Mouse (Mus musculus) neural tube, embryonic 15.5 days (tissue): ENCODE results near the gene Mgat4b. TPM values are rescaled to one million over a fixed set of nuclear protein-coding genes. Genes with fewer than 3 reads are reported as not detected.

Source experiments
- ATAC-seq: fragments of 200-750 bp; cut with Nextera tagmentation; 2 replicates; pipeline ENCODE4 v1.8.0; 2017; ENCODE audit warnings: mild to moderate bottlenecking, moderate TSS enrichment, moderate library complexity; ENCODE audit not compliant: low FRiP score
- H3K27ac ChIP-seq: fragments of 300-500 bp; sonication (generic); replicated peaks from 2 replicates; pipeline ENCODE4 v1.5.1; 2015; ENCODE audit warnings: mild to moderate bottlenecking, inconsistent platforms
- H3K27me3 ChIP-seq: fragments of 300-500 bp; sonication (generic); replicated peaks from 2 replicates; pipeline ENCODE4 v1.6.1; 2015; ENCODE audit warnings: inconsistent platforms
- H3K36me3 ChIP-seq: fragments of 300-500 bp; sonication (generic); 2 replicates; pipeline ENCODE4 v1.6.1; 2015; ENCODE audit warnings: inconsistent platforms
- H3K4me1 ChIP-seq: fragments of 300-500 bp; sonication (generic); 2 replicates; pipeline ENCODE4 v1.6.1; 2015; ENCODE audit warnings: inconsistent platforms
- H3K4me2 ChIP-seq: fragments of 300-500 bp; sonication (generic); 2 replicates; pipeline ENCODE4 v1.6.1; 2015; ENCODE audit warnings: inconsistent platforms, mild to moderate bottlenecking, moderate library complexity
- H3K4me3 ChIP-seq: fragments of 300-500 bp; sonication (generic); replicated peaks from 2 replicates; pipeline ENCODE4 v1.5.1; 2015; ENCODE audit warnings: mild to moderate bottlenecking, inconsistent platforms
- H3K9ac ChIP-seq: fragments of 300-500 bp; sonication (generic); replicated peaks from 2 replicates; pipeline ENCODE4 v1.6.1; 2015; ENCODE audit warnings: mild to moderate bottlenecking, inconsistent platforms
- H3K9me3 ChIP-seq: fragments of 300-500 bp; sonication (generic); replicated peaks from 2 replicates; pipeline ENCODE4 v1.6.1; 2016; ENCODE audit warnings: inconsistent platforms
- WGBS: fragments of 180-500 bp; shearing (Covaris S2); methylation state at CpG from one replicate; pipeline ENCODE4 v1.1.7; 2015; ENCODE audit warnings: mixed read lengths; 5-methylcytosine and 5-hydroxymethylcytosine counted together
- polyA plus RNA-seq: library from polyadenylated mRNA; unstranded; fragments of >200 nt; fragmentation: Nextera tagmentation; extraction: Ambion mirVana; gene quantifications from 2 replicates; pipeline ENCODE4 v1.2.1, GENCODE M21; 2015

Gene Mgat4b
- polyA plus RNA-seq, 1 experiment from 2014 or later: 63.8 TPM

DNA sequence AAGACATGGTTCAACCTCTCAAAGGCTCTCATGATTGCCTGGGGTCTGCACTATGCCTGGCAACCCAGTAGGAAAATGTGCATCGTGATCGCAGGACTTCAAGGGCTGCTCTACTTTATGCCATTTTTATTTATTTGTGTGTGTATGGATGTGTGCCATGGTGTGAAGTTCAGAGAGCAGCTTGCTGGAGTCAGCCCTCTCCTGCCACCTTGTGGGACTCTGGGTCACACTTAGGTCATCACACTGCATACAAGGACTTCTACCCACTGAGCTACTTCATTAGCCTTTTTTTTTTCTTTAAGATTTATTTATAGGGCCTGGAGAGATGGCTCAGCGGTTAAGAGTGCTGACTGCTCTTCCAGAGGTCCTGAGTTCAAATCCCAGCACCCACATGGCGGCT is 51.3 kb downstream of the Mgat4b start:
- no peak for ATAC-seq
- H3K36me3 ChIP-seq: peaks cover 87% of the 10 kb centered on the region
- H3K4me3 ChIP-seq: no peak overlapping the region
- 92% methylated on average over 4 of the region's 4 CpGs for WGBS
- no peak overlapping the region for H3K27ac ChIP-seq
- H3K9ac ChIP-seq: no peak overlapping the region
- H3K4me2 ChIP-seq: no peak overlapping the region
- no peaks in the 10 kb centered on the region for H3K4me1 ChIP-seq
- no peaks in the 10 kb centered on the region for H3K9me3 ChIP-seq
- H3K27me3 ChIP-seq: no peaks in the 10 kb centered on the region

- no peaks in the 10 kb centered on the region for H3K9me3 ChIP-seq
- H3K9ac ChIP-seq: no peak overlapping the region
- no peak overlapping the region for H3K27ac ChIP-seq
- H3K27me3 ChIP-seq: no peaks in the 10 kb centered on the region
- H3K4me2 ChIP-seq: no peak overlapping the region
- ATAC-seq: no peak
- H3K4me1 ChIP-seq: no peaks in the 10 kb centered on the region
- peaks cover 80% of the 10 kb centered on the region for H3K36me3 ChIP-seq
- H3K4me3 ChIP-seq: no peak overlapping the region
- WGBS: 89% methylated on average over 3 of the region's 3 CpGs
These were observed 52.5 kb downstream of the Mgat4b start for GRCm38 (mm10) chr11:50263198-50263597.

DNA sequence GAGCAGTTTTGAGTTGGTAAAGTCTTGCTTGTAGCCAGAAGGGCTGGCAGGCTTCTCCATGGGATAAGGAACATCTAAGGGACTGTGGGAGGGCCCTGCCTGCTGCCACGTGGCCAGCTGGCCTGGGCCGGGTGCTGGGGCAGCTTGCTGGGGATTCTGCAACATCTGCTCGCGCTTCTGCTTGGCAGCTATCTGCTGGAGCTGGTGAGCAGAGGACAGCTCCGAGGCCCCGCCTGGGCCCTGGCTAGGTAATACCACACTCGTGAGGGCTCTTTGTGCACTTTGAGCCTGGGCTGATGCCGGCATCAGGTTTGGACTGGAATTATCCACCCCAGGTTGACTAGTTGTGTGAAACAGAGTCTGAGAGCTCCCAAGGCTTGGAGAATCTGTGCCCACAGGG is 55.2 kb downstream of the Mgat4b start:
- H3K4me1 ChIP-seq: no peaks in the 10 kb centered on the region
- WGBS: 83% methylated on average over 8 of the region's 8 CpGs
- no peak overlapping the region for H3K4me3 ChIP-seq

GRCm38 (mm10) chr11:50266997-50267396 is 56.3 kb downstream of the Mgat4b start:
- WGBS: 96% methylated on average over 3 of the region's 3 CpGs
- Histone ChIP-seq H3K27ac (no peak overlapping the region), H3K4me2 (no peak overlapping the region), H3K27me3 (no peaks in the 10 kb centered on the region), H3K9ac (no peak overlapping the region), H3K9me3 (no peaks in the 10 kb centered on the region), H3K4me1 (no peaks in the 10 kb centered on the region), H3K36me3 (peaks cover 42% of the 10 kb centered on the region), H3K4me3 (no peak overlapping the region)
- no peak for ATAC-seq

More for the DNA sequence above, 55.2 kb downstream of the Mgat4b start:
- Histone ChIP-seq H3K9me3 (no peaks in the 10 kb centered on the region), H3K4me2 (no peak overlapping the region), H3K27ac (no peak overlapping the region), H3K27me3 (no peaks in the 10 kb centered on the region), H3K36me3 (peaks cover 53% of the 10 kb centered on the region), H3K9ac (no peak overlapping the region)
- no peak for ATAC-seq

GRCm38 (mm10) chr11:50269163-50269562 is 58.5 kb downstream of the Mgat4b start:
- no peak for ATAC-seq
- Histone ChIP-seq H3K27me3 (no peaks in the 10 kb centered on the region), H3K4me3 (no peak overlapping the region), H3K36me3 (peaks cover 26% of the 10 kb centered on the region), H3K27ac (no peak overlapping the region), H3K9me3 (no peaks in the 10 kb centered on the region), H3K4me2 (no peak overlapping the region), H3K9ac (no peak overlapping the region), H3K4me1 (0 out of 2 replicates have a peak, but pooled peaks cover 4% of the 10 kb centered on the region)
- WGBS: 91% methylated on average over 2 of the region's 2 CpGs

DNA sequence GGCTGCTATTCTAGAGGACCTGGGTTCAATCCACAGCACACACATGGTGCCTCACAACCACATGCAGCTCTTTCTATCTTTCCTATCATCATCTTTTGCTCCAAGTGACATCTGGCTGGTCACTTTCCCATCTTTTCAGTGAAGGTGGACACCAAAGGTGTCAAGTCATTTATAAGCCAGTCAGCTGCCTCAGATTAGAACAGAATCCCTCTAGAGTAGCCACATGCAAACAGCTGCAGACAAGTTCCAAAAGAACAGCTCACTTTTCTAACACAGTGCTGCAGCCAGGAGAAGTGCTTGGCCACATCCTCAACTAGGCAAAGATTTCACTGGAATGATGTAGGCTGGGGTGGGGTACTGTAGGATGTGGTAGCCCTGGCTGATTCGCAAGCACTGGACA is 59.2 kb downstream of the Mgat4b start:
- no peaks in the 10 kb centered on the region for H3K9me3 ChIP-seq
- no peak overlapping the region for H3K9ac ChIP-seq
- H3K27ac ChIP-seq: no peak overlapping the region
- 0 out of 2 replicates have a peak, but pooled peaks cover 4% of the 10 kb centered on the region for H3K4me1 ChIP-seq
- no peaks in the 10 kb centered on the region for H3K27me3 ChIP-seq
- H3K4me2 ChIP-seq: no peak overlapping the region
- H3K4me3 ChIP-seq: no peak overlapping the region
- H3K36me3 ChIP-seq: peaks cover 18% of the 10 kb centered on the region
- ATAC-seq: no peak
- 100% methylated on average over 1 of the region's 1 CpGs for WGBS

GRCm38 (mm10) chr11:50272819-50273218 is 62.1 kb downstream of the Mgat4b start:
- no peak overlapping the region for H3K4me3 ChIP-seq
- no peak overlapping the region for H3K27ac ChIP-seq
- peaks cover 4% of the 10 kb centered on the region; the same call in 1 of the 2 replicates for H3K4me1 ChIP-seq
- H3K27me3 ChIP-seq: no peaks in the 10 kb centered on the region
- WGBS: 85% methylated on average over 2 of the region's 2 CpGs
- H3K9ac ChIP-seq: no peak overlapping the region
- no peaks in the 10 kb centered on the region for H3K9me3 ChIP-seq
- no peaks in the 10 kb centered on the region for H3K36me3 ChIP-seq
- no peak overlapping the region for H3K4me2 ChIP-seq
- ATAC-seq: no peak

DNA sequence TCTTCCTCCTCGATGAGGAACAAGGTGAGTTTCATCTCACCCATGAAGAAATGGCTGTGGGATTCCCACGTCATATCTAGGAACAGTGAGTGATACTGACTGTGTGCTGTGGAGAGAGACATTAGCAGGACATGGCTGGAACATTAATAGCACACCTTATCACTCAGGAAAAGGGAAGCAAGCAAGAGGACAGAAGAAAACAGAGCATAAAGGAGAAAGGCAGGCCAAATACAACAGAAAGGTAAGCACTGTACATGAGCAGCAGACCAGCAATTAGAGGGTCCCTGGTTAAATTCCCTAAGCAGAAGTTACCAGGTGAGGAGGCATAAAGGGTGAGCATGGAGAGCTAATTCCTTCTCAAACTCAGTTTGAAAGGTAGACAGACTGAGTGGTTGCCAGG is 64.4 kb downstream of the Mgat4b start:
- no peaks in the 10 kb centered on the region for H3K36me3 ChIP-seq
- H3K4me2 ChIP-seq: no peak overlapping the region
- H3K4me3 ChIP-seq: no peak overlapping the region
- H3K27ac ChIP-seq: no peak overlapping the region
- H3K9ac ChIP-seq: no peak overlapping the region
- peaks cover 4% of the 10 kb centered on the region; the same call in 1 of the 2 replicates for H3K4me1 ChIP-seq
- WGBS: 85% methylated on average over 2 of the region's 2 CpGs
- H3K27me3 ChIP-seq: no peaks in the 10 kb centered on the region
- no peak for ATAC-seq
- H3K9me3 ChIP-seq: no peaks in the 10 kb centered on the region

GRCm38 (mm10) chr11:50275568-50276151 is 65.0 kb downstream of the Mgat4b start:
- Histone ChIP-seq H3K4me1 (peaks cover 4% of the 10 kb centered on the region; the same call in 1 of the 2 replicates), H3K27ac (no peak overlapping the region), H3K36me3 (no peaks in the 10 kb centered on the region), H3K9ac (no peak overlapping the region), H3K9me3 (no peaks in the 10 kb centered on the region), H3K27me3 (no peaks in the 10 kb centered on the region), H3K4me2 (no peak overlapping the region), H3K4me3 (no peak overlapping the region)
- ATAC-seq: no peak
- 90% methylated on average over 5 of the region's 5 CpGs for WGBS

GRCm38 (mm10) chr11:50277025-50277424 is 66.3 kb downstream of the Mgat4b start:
- no peak overlapping the region for H3K4me3 ChIP-seq
- ATAC-seq: no peak
- H3K4me1 ChIP-seq: peaks cover 4% of the 10 kb centered on the region; the same call in 1 of the 2 replicates
- H3K9me3 ChIP-seq: no peaks in the 10 kb centered on the region
- H3K4me2 ChIP-seq: no peak overlapping the region
- H3K36me3 ChIP-seq: no peaks in the 10 kb centered on the region
- no peak overlapping the region for H3K9ac ChIP-seq
- no peaks in the 10 kb centered on the region for H3K27me3 ChIP-seq
- no peak overlapping the region for H3K27ac ChIP-seq

DNA sequence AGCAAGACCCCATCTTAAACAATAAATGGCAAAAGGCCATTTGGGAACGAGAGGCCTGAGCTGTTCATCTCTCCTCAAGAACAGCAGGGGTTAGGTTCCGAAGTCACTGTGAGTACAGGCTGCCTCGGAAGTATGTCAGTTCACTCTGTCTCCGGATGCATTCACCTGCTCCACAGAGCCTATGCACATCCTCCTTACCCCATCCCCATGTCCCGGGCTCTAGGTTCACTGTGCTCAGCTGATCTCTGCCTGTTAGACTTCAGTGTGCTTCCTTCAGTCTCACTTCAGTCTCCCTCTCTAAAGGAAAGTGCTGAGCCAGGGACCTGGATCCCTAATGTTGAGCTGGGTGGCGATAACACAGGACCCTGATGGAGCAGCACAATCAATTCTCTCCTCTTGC is 67.0 kb downstream of the Mgat4b start:
- Histone ChIP-seq H3K4me2 (no peak overlapping the region), H3K36me3 (no peaks in the 10 kb centered on the region)
- WGBS: 86% methylated on average over 6 of the region's 6 CpGs

GRCm38 (mm10) chr11:50279005-50279404 is 68.3 kb downstream of the Mgat4b start:
- no peaks in the 10 kb centered on the region; the same call in 1 of the 2 replicates for H3K4me1 ChIP-seq
- WGBS: 92% methylated on average over 4 of the region's 4 CpGs
- H3K36me3 ChIP-seq: no peaks in the 10 kb centered on the region
- no peak overlapping the region for H3K4me2 ChIP-seq
- no peaks in the 10 kb centered on the region for H3K27me3 ChIP-seq
- H3K4me3 ChIP-seq: no peak overlapping the region
- H3K9ac ChIP-seq: no peak overlapping the region
- no peak overlapping the region for H3K27ac ChIP-seq
- no peaks in the 10 kb centered on the region for H3K9me3 ChIP-seq
- no peak for ATAC-seq

More for the DNA sequence above, 67.0 kb downstream of the Mgat4b start:
- Histone ChIP-seq H3K4me1 (peaks cover 3% of the 10 kb centered on the region; the same call in 1 of the 2 replicates), H3K27me3 (no peaks in the 10 kb centered on the region), H3K9me3 (no peaks in the 10 kb centered on the region), H3K4me3 (no peak overlapping the region), H3K27ac (no peak overlapping the region), H3K9ac (no peak overlapping the region)
- ATAC-seq: no peak
